Mouse (Mus musculus) hindbrain, embryonic 13.5 days (tissue): ENCODE results near the gene Cntn5. TPM values are rescaled to one million over a fixed set of nuclear protein-coding genes. Genes with fewer than 3 reads are reported as not detected.
A peak's percentile ranks its signal among the peaks of the same experiment; 100 is the strongest.

Source experiments
- ATAC-seq: fragments of 200-750 bp; cut with Nextera tagmentation; 2 replicates; pipeline ENCODE4 v1.8.0; 2017; ENCODE audit warnings: moderate TSS enrichment; ENCODE audit not compliant: low FRiP score
- H3K27ac ChIP-seq: fragments of 300-500 bp; sonication (generic); 2 replicates; pipeline ENCODE4 v1.5.1; 2015; ENCODE audit warnings: inconsistent platforms, mild to moderate bottlenecking, moderate library complexity
- H3K27me3 ChIP-seq: fragments of 300-500 bp; sonication (generic); 2 replicates; pipeline ENCODE4 v1.6.1; 2015; ENCODE audit warnings: mild to moderate bottlenecking, inconsistent platforms
- H3K36me3 ChIP-seq: fragments of 300-500 bp; sonication (generic); 2 replicates; pipeline ENCODE4 v1.6.1; 2015; ENCODE audit warnings: mild to moderate bottlenecking, inconsistent platforms
- H3K4me1 ChIP-seq: fragments of 300-500 bp; sonication (generic); replicated peaks from 2 replicates; pipeline ENCODE4 v1.6.1; 2015; ENCODE audit warnings: inconsistent platforms
- H3K4me2 ChIP-seq: fragments of 300-500 bp; sonication (generic); 2 replicates; pipeline ENCODE4 v1.6.1; 2015; ENCODE audit warnings: inconsistent platforms, mild to moderate bottlenecking, moderate library complexity
- H3K4me3 ChIP-seq: fragments of 300-500 bp; sonication (generic); 2 replicates; pipeline ENCODE4 v1.5.1; 2015; ENCODE audit warnings: mild to moderate bottlenecking, inconsistent platforms
- H3K9ac ChIP-seq: fragments of 300-500 bp; sonication (generic); 2 replicates; pipeline ENCODE4 v1.6.1; 2015; ENCODE audit warnings: mild to moderate bottlenecking, inconsistent platforms
- H3K9me3 ChIP-seq: fragments of 300-500 bp; sonication (generic); 2 replicates; pipeline ENCODE4 v1.6.1; 2016; ENCODE audit warnings: inconsistent platforms
- WGBS: fragments of 180-500 bp; shearing (Covaris S2); methylation state at CpG from one replicate; pipeline ENCODE4 v1.1.7; 2015; 5-methylcytosine and 5-hydroxymethylcytosine counted together
- polyA plus RNA-seq: library from polyadenylated mRNA; unstranded; fragments of >200 nt; fragmentation: Nextera tagmentation; extraction: Ambion mirVana; gene quantifications from 2 replicates; pipeline ENCODE4 v1.2.1, GENCODE M21; 2015

The Cntn5 gene
- polyA plus RNA-seq = 13.8 and 14.7 TPM in 2 replicates

DNA sequence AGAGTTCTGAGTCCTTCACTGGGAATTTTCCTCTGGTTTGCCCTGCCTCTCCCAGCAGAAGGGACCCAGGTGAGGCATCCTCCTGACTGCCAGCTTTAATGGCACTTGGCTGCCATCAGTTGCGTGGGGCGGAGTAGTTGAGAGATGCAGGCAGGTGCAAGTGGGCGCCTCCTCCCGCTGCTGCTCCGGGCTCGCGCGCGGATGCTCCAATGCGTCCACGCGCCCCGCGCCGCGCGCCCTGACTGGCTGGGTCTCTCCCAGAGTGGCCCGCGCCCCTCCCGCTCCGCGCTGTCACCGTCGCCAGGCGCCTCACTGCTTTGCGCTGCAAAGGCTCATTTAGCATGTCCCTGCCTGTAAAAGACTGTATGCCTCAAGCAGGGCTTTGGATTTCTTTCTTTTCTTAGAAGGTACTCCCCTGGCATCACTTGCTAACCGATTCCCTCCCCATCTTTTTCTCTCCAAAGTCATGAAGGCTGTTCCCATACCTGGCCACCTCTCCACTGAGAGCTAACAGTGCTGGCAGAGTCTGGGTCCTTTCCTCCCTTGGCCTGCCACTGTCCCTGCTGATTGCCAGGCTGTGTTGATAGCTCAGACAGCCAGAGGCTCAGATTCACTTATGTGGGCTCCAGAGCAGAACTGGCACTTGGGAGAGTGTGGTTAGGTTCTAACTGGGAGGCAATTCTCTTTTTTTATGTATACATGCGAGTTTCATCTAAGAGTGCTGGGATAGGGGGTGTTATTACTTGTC is at the start of gene Cntn5:
Cntn5 (minus strand) TSS at position 160 of the 748 bp plus-strand sequence.
- no peaks in the 10 kb centered on the region for H3K9me3 ChIP-seq
- H3K27me3 ChIP-seq = no peaks in the 10 kb centered on the region
- 2% methylated on average over 28 of the region's 28 CpGs for WGBS
- H3K4me1 ChIP-seq = peaks cover 16% of the 10 kb centered on the region
- H3K27ac ChIP-seq = peak within 1 kb of the TSS; percentile 83
- H3K9ac ChIP-seq = peak within 1 kb of the TSS; percentile 76
- no peaks in the 10 kb centered on the region for H3K36me3 ChIP-seq
- H3K4me2 ChIP-seq = peak within 1 kb of the TSS; percentile 78
- ATAC-seq = peak; percentile 93
- peak within 1 kb of the TSS; percentile 53 for H3K4me3 ChIP-seq

DNA sequence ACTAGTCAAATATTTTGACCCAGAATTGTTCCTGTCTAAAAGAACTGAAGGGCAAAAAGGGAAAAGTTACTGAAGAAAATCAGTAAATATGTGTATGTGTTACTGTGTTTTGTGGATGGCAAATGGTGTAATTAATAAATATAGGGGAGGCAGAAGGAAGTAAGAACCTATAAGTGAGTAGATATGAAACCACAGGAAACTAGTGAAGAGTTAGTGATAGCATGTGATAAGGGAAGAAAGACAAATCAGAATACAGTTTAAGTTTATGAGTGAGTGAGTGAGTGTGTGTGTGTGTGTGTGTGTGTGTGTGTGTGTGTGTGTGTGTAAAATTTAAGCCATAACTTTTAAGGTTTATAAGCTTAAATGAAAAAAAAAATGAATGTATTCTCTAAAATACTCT is 45.9 kb upstream of the Cntn5 start:
- Histone ChIP-seq H3K4me1 (no peaks in the 10 kb centered on the region), H3K4me3 (no peak overlapping the region), H3K9me3 (no peaks in the 10 kb centered on the region), H3K27ac (no peak overlapping the region), H3K36me3 (no peaks in the 10 kb centered on the region), H3K27me3 (no peaks in the 10 kb centered on the region), H3K9ac (no peak overlapping the region), H3K4me2 (no peak overlapping the region)
- no peak for ATAC-seq

DNA sequence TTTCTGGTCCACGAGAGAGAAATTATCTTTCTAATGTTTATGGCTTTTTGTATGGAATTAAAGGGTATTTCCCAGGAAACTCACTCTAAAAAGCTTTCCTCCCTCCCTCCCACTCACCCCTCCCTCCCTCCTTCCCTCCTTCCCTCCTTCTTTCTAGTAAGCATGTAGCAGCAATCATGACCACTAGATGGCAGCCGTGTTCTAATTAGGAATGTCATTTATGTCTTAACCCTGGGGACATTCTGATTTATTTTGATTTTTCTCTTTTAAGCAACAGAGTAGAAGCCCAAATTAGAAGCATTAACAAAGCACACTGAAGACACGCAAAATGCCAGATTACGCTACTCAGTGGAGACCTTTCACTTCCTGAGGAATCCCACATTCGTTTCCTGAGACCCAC is 5.0 kb upstream of the Cntn5 start:
- H3K27me3 ChIP-seq = no peaks in the 10 kb centered on the region
- no peak overlapping the region for H3K9ac ChIP-seq
- H3K4me3 ChIP-seq = no peak overlapping the region
- H3K4me1 ChIP-seq = peaks cover 13% of the 10 kb centered on the region
- ATAC-seq = peak; percentile 55
- no peaks in the 10 kb centered on the region for H3K36me3 ChIP-seq
- H3K27ac ChIP-seq = no peak overlapping the region
- H3K4me2 ChIP-seq = no peak overlapping the region
- no peaks in the 10 kb centered on the region for H3K9me3 ChIP-seq
- 26% methylated on average over 5 of the region's 5 CpGs for WGBS

DNA sequence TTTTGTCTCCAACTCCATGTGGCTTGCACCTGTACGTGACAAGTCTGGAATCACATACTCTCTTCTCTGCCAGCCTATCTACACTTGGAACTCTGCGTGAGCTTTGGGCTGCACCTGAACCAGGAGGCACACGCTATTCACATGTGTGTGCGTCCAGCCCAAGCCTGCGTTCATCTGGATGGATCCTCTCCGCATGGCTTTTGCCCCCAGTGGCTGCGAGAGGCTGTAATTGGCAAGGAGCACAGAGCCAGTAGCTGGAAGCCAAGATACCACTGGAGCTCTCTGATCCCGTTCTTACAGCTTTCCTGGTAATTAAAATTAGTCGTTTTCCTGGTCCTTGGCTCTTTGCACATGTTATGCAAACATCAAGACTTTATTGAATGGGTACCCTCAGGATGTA is 1.1 kb upstream of the Cntn5 start:
- peaks cover 16% of the 10 kb centered on the region for H3K4me1 ChIP-seq
- 68% methylated on average over 9 of the region's 9 CpGs for WGBS
- no peaks in the 10 kb centered on the region for H3K9me3 ChIP-seq
- no peaks in the 10 kb centered on the region for H3K36me3 ChIP-seq
- H3K9ac ChIP-seq = no peak overlapping the region
- ATAC-seq = no peak
- peak overlapping the region; percentile 48; the same call in 1 of the 2 replicates for H3K27ac ChIP-seq
- no peaks in the 10 kb centered on the region for H3K27me3 ChIP-seq
- no peak overlapping the region for H3K4me2 ChIP-seq
- H3K4me3 ChIP-seq = no peak overlapping the region

- Histone ChIP-seq H3K27ac (no peak overlapping the region), H3K9me3 (no peaks in the 10 kb centered on the region), H3K27me3 (no peaks in the 10 kb centered on the region), H3K4me1 (no peaks in the 10 kb centered on the region), H3K4me3 (no peak overlapping the region), H3K9ac (no peak overlapping the region), H3K36me3 (no peaks in the 10 kb centered on the region), H3K4me2 (no peak overlapping the region)
- WGBS = 60% methylated on average over 1 of the region's 1 CpGs
- ATAC-seq = no peak
Observed at GRCm38 (mm10) chr9:10879758-10880157, 24.8 kb downstream of the Cntn5 start.

GRCm38 (mm10) chr9:10873881-10874280 is 30.7 kb downstream of the Cntn5 start:
- 81% methylated on average over 3 of the region's 3 CpGs for WGBS
- Histone ChIP-seq H3K27ac (no peak overlapping the region), H3K9ac (no peak overlapping the region), H3K27me3 (no peaks in the 10 kb centered on the region), H3K4me3 (no peak overlapping the region), H3K4me1 (no peaks in the 10 kb centered on the region), H3K9me3 (no peaks in the 10 kb centered on the region), H3K36me3 (no peaks in the 10 kb centered on the region), H3K4me2 (no peak overlapping the region)
- ATAC-seq = no peak

GRCm38 (mm10) chr9:10856204-10856892 is 48.2 kb downstream of the Cntn5 start:
- no peak for ATAC-seq
- no peaks in the 10 kb centered on the region for H3K9me3 ChIP-seq
- no peak overlapping the region for H3K9ac ChIP-seq
- no peak overlapping the region for H3K4me3 ChIP-seq
- no peaks in the 10 kb centered on the region for H3K36me3 ChIP-seq
- H3K27ac ChIP-seq = no peak overlapping the region
- H3K27me3 ChIP-seq = no peaks in the 10 kb centered on the region
- H3K4me1 ChIP-seq = no peaks in the 10 kb centered on the region
- H3K4me2 ChIP-seq = no peak overlapping the region
- 85% methylated on average over 3 of the region's 3 CpGs for WGBS

GRCm38 (mm10) chr9:10816711-10817110 is 87.9 kb downstream of the Cntn5 start:
- 90% methylated on average over 1 of the region's 1 CpGs for WGBS
- no peak for ATAC-seq
- Histone ChIP-seq H3K9ac (no peak overlapping the region), H3K27ac (no peak overlapping the region), H3K36me3 (no peaks in the 10 kb centered on the region), H3K27me3 (no peaks in the 10 kb centered on the region), H3K4me2 (no peak overlapping the region), H3K9me3 (no peaks in the 10 kb centered on the region), H3K4me3 (no peak overlapping the region), H3K4me1 (no peaks in the 10 kb centered on the region)

DNA sequence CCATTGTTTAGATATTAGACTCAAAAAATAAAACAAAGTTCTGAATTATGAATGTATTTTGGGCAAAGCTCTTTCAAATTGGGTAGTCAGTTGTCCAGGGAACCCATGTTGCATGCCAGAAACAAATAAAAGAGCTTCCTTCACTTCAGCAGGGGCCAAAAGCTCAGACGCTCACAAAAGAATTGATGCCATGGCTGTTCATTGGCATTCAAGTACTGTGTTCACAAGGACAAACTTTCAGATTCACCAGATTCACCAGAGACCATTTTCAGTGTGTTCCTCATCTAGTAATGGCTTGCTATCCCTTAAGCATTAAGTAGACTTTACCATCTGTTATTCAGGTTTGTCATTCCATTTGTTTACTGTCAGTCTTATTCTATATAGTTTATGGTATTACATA is 107.4 kb downstream of the Cntn5 start:
- no peak overlapping the region for H3K9ac ChIP-seq
- no peaks in the 10 kb centered on the region for H3K36me3 ChIP-seq
- H3K27ac ChIP-seq = no peak overlapping the region
- no peaks in the 10 kb centered on the region for H3K9me3 ChIP-seq
- no peak for ATAC-seq
- WGBS = 65% methylated on average over 1 of the region's 1 CpGs
- H3K4me1 ChIP-seq = no peaks in the 10 kb centered on the region
- no peaks in the 10 kb centered on the region for H3K27me3 ChIP-seq
- H3K4me3 ChIP-seq = no peak overlapping the region
- H3K4me2 ChIP-seq = no peak overlapping the region

GRCm38 (mm10) chr9:10795102-10795501 is 109.5 kb downstream of the Cntn5 start:
- WGBS = 56% methylated on average over 2 of the region's 2 CpGs
- H3K36me3 ChIP-seq = no peaks in the 10 kb centered on the region
- H3K27ac ChIP-seq = no peak overlapping the region
- no peak overlapping the region for H3K4me3 ChIP-seq
- no peaks in the 10 kb centered on the region for H3K9me3 ChIP-seq
- no peaks in the 10 kb centered on the region for H3K4me1 ChIP-seq
- no peak overlapping the region for H3K4me2 ChIP-seq
- no peaks in the 10 kb centered on the region for H3K27me3 ChIP-seq
- ATAC-seq = no peak
- H3K9ac ChIP-seq = no peak overlapping the region

GRCm38 (mm10) chr9:10731878-10732277 is 172.7 kb downstream of the Cntn5 start:
- no peaks in the 10 kb centered on the region for H3K9me3 ChIP-seq
- no peaks in the 10 kb centered on the region for H3K27me3 ChIP-seq
- H3K27ac ChIP-seq = no peak overlapping the region
- no peaks in the 10 kb centered on the region for H3K4me1 ChIP-seq
- H3K36me3 ChIP-seq = no peaks in the 10 kb centered on the region
- no peak overlapping the region for H3K4me3 ChIP-seq
- ATAC-seq = no peak
- no peak overlapping the region for H3K9ac ChIP-seq
- 84% methylated on average over 2 of the region's 2 CpGs for WGBS
- H3K4me2 ChIP-seq = no peak overlapping the region

DNA sequence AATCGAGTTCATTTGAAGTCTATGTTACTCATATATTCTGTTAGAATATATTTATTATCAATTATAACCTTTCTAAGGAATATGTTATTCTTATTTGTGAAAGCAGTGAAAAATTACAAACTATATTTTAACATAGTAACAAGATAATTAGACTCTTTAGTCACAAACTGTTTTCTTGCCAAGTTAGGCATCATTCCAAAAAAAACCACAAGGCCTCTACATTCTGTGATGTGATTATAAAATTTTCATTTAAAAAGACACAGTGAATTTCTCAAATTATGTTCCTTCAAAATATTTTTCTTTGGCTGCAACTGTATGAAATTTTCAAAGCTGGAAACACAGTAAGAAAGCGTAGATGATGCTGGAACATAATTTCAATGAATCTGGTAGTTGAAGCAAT is 180.4 kb downstream of the Cntn5 start:
- 90% methylated on average over 2 of the region's 2 CpGs for WGBS
- H3K9ac ChIP-seq = no peak overlapping the region
- no peak for ATAC-seq
- H3K4me2 ChIP-seq = no peak overlapping the region
- H3K27me3 ChIP-seq = no peaks in the 10 kb centered on the region
- H3K9me3 ChIP-seq = no peaks in the 10 kb centered on the region
- H3K27ac ChIP-seq = no peak overlapping the region
- H3K4me1 ChIP-seq = no peaks in the 10 kb centered on the region
- H3K36me3 ChIP-seq = no peaks in the 10 kb centered on the region
- no peak overlapping the region for H3K4me3 ChIP-seq

DNA sequence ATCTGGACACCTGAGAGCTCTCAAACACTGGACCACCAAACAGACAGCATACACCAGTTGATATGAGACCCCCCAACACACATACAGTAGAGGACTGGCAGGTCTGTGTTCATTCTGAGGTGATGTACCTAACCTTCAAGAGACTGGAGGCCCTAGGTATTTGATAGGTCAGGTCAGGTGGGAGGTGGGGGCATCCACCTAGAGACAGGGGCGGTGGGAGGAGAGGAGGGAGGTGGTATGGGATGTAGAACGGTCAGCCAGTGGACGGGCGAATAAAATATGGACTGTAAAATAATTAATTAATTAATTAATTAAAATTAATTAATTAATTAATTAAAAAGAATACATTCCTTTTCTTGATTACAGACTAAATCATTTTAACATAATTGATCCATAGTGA is 182.5 kb downstream of the Cntn5 start:
- Histone ChIP-seq H3K9ac (no peak overlapping the region), H3K36me3 (no peaks in the 10 kb centered on the region), H3K27ac (no peak overlapping the region), H3K4me2 (no peak overlapping the region), H3K4me3 (no peak overlapping the region), H3K9me3 (no peaks in the 10 kb centered on the region), H3K27me3 (no peaks in the 10 kb centered on the region), H3K4me1 (no peaks in the 10 kb centered on the region)
- no peak for ATAC-seq
- WGBS = 91% methylated on average over 4 of the region's 4 CpGs
